Mouse (Mus musculus): ENCODE measurements around the gene Dock6. TPM values are rescaled to one million over a fixed set of nuclear protein-coding genes. Genes with fewer than 3 reads are reported as not detected.
A peak's percentile ranks its signal among the peaks of the same experiment; 100 is the strongest.
"Not testable (repeated sequence)": the region's sequence is repeated elsewhere in the genome, so short reads cannot be mapped to it uniquely, and the experiment has no call there.

Dock6 gene
- polyA plus RNA-seq (2012; rRNA removed) = 41.5 and 46.0 TPM in 2 replicates

DNA sequence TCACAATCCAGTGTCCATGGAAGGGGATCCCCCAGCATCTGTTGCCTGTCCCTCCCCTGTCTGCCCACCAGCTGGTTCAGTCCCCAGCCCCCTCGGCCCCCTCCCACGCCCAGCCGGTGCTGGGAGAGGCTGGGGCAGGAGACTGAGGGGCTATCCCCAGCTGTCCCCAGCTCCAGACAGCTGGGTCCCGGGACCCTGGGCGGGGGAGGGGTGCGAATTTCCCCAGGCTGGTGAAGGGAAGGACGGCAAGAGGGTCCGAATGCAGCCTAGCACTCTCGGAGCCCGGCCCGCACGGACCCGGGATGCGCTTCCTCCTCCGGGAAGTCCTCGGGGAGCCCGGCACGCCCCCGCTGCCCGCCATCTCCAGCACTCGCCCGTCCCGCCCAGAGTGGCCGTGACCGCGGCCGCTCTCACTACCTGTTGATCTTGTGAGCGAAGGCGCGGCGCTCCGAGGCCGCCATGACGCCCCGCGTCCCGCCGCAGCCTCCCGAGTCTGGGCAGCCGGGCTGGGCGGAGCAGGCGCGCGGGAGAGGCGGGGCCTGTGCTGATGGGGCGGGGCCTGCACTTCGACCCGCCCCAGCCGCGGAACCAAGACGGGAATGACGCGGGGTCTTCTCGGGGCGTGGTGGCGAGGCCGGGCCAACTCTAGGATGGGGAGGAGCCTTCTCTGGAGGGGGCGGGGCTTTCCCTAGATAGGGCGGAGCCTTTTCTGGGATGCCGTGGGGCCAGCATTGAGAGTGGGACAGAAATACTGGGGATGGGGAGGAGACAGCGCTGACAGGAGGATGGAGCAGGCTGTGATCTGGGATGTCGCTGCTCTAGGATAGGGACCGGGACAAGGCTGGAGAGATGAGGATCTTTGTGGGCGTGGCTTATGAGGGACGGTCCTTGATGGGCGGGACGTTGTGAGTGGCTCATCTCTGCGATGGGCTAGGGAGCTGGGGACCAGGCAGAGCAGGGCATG, at the start of gene Dock6:
TSS of gene Dock6 (minus strand) at position 508 of the 964 bp plus-strand sequence.
- H3K4me3 ChIP-seq (ENCODE audit: control insufficient read depth, low read depth, low read length) = peak within 1 kb of the TSS; percentile 94
- H3K27ac ChIP-seq (ENCODE audit: control insufficient read depth, insufficient read depth, low read depth, low read length) = peak within 1 kb of the TSS; percentile 39; the same call in 1 of the 2 replicates
- H3K36me3 ChIP-seq (ENCODE audit: control insufficient read depth, insufficient read depth, low read length) = no peaks in the 10 kb centered on the region
- H3K4me1 ChIP-seq (ENCODE audit: control insufficient read depth, insufficient read depth, low read length) = peaks cover 14% of the 10 kb centered on the region
- no peak for TF ChIP-seq CTCF (IDR thresholded peaks at IDR 0.05; ENCODE audit: control insufficient read depth, insufficient read depth, insufficient replicate concordance, low read depth, low read length)
- TF ChIP-seq POLR2A (IDR thresholded peaks at IDR 0.05; ENCODE audit: control insufficient read depth, low read depth, low read length) = peak; percentile 73
- no peaks in the 10 kb centered on the region for H3K27me3 ChIP-seq (ENCODE audit: control insufficient read depth, insufficient read depth, low read length)

DNA sequence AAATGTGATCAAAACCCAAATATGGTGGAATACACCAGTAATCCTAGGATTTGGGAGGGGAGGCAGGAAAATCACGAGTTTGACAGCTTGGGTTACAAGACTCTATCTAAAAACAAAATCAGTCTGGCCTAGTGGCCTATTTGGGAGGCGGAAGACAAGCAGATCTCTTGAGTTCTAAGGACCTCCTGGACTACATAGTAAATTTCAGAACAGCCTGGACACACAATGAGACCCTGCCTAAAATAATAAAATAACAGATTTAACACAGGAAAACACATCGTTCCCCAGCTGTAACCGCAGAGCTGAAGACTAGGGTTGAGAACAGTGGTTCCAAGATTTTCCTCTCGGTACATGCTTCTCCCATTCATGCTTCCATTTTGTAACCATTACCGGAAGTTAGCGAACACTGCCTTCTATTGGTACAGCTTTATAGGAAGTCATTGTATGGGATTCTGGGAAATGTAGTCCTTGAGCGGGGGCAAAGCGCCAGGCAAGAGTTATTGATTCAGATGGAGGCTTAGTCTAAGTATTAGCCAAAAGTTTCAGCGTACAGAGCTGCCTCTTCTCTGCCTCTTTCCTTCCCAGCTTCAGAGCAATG, 48.9 kb upstream of the Dock6 start:
- Histone ChIP-seq H3K4me3 (ENCODE audit: control insufficient read depth, low read depth, low read length) (peak overlapping the region; percentile 71), H3K36me3 (ENCODE audit: control insufficient read depth, insufficient read depth, low read length) (no peaks in the 10 kb centered on the region), H3K27ac (ENCODE audit: control insufficient read depth, insufficient read depth, low read depth, low read length) (peak overlapping the region; percentile 54; the same call in 1 of the 2 replicates), H3K4me1 (ENCODE audit: control insufficient read depth, insufficient read depth, low read length) (peaks cover 6% of the 10 kb centered on the region; the same call in 1 of the 2 replicates), H3K27me3 (ENCODE audit: control insufficient read depth, insufficient read depth, low read length) (no peaks in the 10 kb centered on the region)
- TF ChIP-seq POLR2A (IDR thresholded peaks at IDR 0.05; ENCODE audit: control insufficient read depth, low read depth, low read length) = no peak
- TF ChIP-seq CTCF (IDR thresholded peaks at IDR 0.05; ENCODE audit: control insufficient read depth, insufficient read depth, insufficient replicate concordance, low read depth, low read length) = no peak

DNA sequence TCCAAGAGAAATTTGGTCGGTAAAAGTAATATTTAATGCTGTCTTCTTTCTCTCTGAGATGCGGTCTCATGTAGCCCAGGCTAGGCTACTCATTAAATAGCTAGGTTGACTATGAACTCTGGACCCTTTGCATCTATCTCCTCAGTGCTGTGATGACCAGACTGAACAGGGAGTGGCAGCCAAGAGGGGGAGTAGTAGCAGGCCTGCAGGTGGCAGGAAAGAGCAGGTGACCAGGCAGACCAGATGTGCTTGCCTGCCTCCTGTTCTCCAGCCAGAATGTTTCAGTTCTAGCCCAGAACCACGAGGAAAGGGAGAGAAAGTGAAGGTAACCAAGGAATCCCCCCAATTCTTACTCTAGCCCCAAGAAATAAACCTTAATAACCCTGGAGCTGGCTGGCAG, 36.8 kb upstream of the Dock6 start:
- Histone ChIP-seq H3K27ac (ENCODE audit: control insufficient read depth, insufficient read depth, low read depth, low read length) (no peak overlapping the region), H3K4me1 (ENCODE audit: control insufficient read depth, insufficient read depth, low read length) (no peaks in the 10 kb centered on the region), H3K27me3 (ENCODE audit: control insufficient read depth, insufficient read depth, low read length) (no peaks in the 10 kb centered on the region), H3K36me3 (ENCODE audit: control insufficient read depth, insufficient read depth, low read length) (no peaks in the 10 kb centered on the region), H3K4me3 (ENCODE audit: control insufficient read depth, low read depth, low read length) (no peak overlapping the region)
- TF ChIP-seq CTCF (IDR thresholded peaks at IDR 0.05; ENCODE audit: control insufficient read depth, insufficient read depth, insufficient replicate concordance, low read depth, low read length) (no peak), POLR2A (IDR thresholded peaks at IDR 0.05; ENCODE audit: control insufficient read depth, low read depth, low read length) (no peak)

DNA sequence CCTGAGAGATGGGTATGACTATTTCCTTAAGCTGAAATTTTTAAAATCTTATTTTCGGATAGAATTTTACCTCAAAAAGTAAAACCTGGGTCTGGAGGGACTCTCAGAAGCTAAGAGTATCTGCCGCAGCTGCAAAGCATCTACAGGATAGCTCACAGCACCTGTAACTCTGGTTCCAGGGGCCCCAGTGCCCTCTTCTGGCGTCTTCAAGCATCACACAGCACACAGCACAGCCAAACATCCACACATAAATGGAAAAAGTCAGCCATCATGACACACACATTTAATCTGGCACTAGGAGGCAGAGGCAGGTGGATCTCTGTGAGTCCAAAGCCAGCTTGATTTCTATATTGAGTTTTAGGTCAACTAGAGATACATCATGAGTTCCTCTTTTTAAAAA, 24.2 kb upstream of the Dock6 start:
- Histone ChIP-seq H3K27ac (ENCODE audit: control insufficient read depth, insufficient read depth, low read depth, low read length) (no peak overlapping the region), H3K36me3 (ENCODE audit: control insufficient read depth, insufficient read depth, low read length) (no peaks in the 10 kb centered on the region), H3K27me3 (ENCODE audit: control insufficient read depth, insufficient read depth, low read length) (no peaks in the 10 kb centered on the region), H3K4me3 (ENCODE audit: control insufficient read depth, low read depth, low read length) (no peak overlapping the region), H3K4me1 (ENCODE audit: control insufficient read depth, insufficient read depth, low read length) (peaks cover 2% of the 10 kb centered on the region; the same call in 1 of the 2 replicates)
- no peak for TF ChIP-seq POLR2A (IDR thresholded peaks at IDR 0.05; ENCODE audit: control insufficient read depth, low read depth, low read length)
- TF ChIP-seq CTCF (IDR thresholded peaks at IDR 0.05; ENCODE audit: control insufficient read depth, insufficient read depth, insufficient replicate concordance, low read depth, low read length) = no peak

DNA sequence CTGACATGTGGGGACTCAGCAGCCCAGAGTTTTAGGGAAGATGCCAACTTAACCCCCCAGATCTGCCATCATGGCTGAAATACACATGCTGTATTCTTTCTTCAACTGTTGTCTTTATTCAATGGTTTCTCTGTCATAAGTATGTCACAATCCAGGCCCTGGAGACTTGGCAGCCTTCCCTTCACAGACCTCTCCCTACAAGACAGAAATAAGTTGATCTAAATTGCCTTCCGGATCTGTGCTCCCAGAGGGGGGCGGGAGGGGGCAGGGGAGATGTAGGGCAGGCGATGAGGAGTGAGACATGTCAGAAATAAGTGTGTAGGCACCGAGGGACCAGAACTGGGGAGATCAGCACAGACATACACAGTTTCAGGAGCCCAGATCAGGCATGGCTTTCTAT, 19.8 kb upstream of the Dock6 start:
- Histone ChIP-seq H3K27ac (ENCODE audit: control insufficient read depth, insufficient read depth, low read depth, low read length) (no peak overlapping the region), H3K36me3 (ENCODE audit: control insufficient read depth, insufficient read depth, low read length) (no peaks in the 10 kb centered on the region), H3K27me3 (ENCODE audit: control insufficient read depth, insufficient read depth, low read length) (no peaks in the 10 kb centered on the region), H3K4me1 (ENCODE audit: control insufficient read depth, insufficient read depth, low read length) (peaks cover 2% of the 10 kb centered on the region; the same call in 1 of the 2 replicates), H3K4me3 (ENCODE audit: control insufficient read depth, low read depth, low read length) (no peak overlapping the region)
- no peak for TF ChIP-seq POLR2A (IDR thresholded peaks at IDR 0.05; ENCODE audit: control insufficient read depth, low read depth, low read length)
- no peak for TF ChIP-seq CTCF (IDR thresholded peaks at IDR 0.05; ENCODE audit: control insufficient read depth, insufficient read depth, insufficient replicate concordance, low read depth, low read length)

DNA sequence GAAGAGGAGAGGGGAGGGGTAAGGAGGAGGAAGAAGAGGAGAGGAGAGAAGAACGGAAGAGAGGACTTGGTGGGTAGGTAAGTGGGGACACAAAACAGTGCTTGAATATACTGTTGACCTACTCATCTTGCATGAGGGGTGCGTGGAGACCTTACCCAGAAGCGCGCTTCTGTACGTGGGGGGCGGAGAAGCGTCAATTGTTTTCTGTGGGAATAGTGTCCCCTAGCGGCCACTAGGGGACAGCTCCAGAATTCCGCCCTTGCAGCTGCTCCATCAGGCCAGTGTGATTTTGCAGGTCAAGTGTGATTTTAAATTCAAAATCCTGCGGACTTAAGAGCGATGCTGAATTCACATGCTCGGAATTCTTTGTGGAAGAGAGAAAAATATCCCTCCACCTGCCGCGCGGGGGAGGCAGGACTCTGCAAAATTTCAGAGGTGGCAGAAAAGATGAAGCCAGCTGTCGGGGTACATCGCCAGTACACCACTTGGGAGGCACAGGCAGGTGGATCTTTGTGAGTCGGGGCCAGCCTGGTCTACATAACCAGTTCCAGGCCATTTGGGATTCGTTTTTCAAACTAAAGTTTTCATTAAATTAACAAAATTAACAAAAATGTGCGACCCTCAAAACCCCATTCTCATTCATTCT, 18.6 kb upstream of the Dock6 start:
- no peak overlapping the region for H3K27ac ChIP-seq (ENCODE audit: control insufficient read depth, insufficient read depth, low read depth, low read length)
- no peaks in the 10 kb centered on the region for H3K36me3 ChIP-seq (ENCODE audit: control insufficient read depth, insufficient read depth, low read length)
- TF ChIP-seq CTCF (IDR thresholded peaks at IDR 0.05; ENCODE audit: control insufficient read depth, insufficient read depth, insufficient replicate concordance, low read depth, low read length) (peak; percentile 82), POLR2A (IDR thresholded peaks at IDR 0.05; ENCODE audit: control insufficient read depth, low read depth, low read length) (no peak)
- H3K4me1 ChIP-seq (ENCODE audit: control insufficient read depth, insufficient read depth, low read length) = peaks cover 2% of the 10 kb centered on the region; the same call in 1 of the 2 replicates
- H3K4me3 ChIP-seq (ENCODE audit: control insufficient read depth, low read depth, low read length) = no peak overlapping the region; the same call in 1 of the 2 replicates
- H3K27me3 ChIP-seq (ENCODE audit: control insufficient read depth, insufficient read depth, low read length) = no peaks in the 10 kb centered on the region

DNA sequence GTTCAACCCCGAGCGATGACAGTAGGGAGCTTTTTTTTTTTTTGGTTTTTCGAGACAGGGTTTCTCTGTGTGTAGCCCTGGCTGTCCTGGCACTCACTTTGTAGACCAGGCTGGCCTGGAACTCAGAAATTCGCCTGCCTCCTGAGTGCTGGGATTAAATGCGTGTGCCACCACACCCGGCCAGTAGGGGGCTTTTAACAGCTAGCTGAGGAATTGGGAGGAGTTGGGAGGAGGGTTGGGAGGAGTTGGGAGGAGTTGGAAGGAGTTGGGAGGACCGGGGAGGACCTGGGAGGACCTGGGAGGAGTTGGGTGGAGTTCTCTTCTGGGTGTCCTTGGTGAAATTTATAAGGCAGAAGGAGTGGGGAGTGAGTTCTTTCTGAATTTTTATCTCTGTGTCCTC, 16.9 kb upstream of the Dock6 start:
- H3K27ac ChIP-seq (ENCODE audit: control insufficient read depth, insufficient read depth, low read depth, low read length); H3K27me3 ChIP-seq (ENCODE audit: control insufficient read depth, insufficient read depth, low read length); H3K4me3 ChIP-seq (ENCODE audit: control insufficient read depth, low read depth, low read length); H3K36me3 ChIP-seq (ENCODE audit: control insufficient read depth, insufficient read depth, low read length); H3K4me1 ChIP-seq (ENCODE audit: control insufficient read depth, insufficient read depth, low read length): not testable (repeated sequence)
- peak; percentile 25; the same call in 1 of the 2 replicates for TF ChIP-seq CTCF (IDR thresholded peaks at IDR 0.05; ENCODE audit: control insufficient read depth, insufficient read depth, insufficient replicate concordance, low read depth, low read length)
